Mouse (Mus musculus) stomach, embryonic 16.5 days (tissue): ENCODE results near the gene Synj1. TPM values are rescaled to one million over a fixed set of nuclear protein-coding genes. Genes with fewer than 3 reads are reported as not detected.

Source experiments
- ATAC-seq: fragments of 200-750 bp; cut with Nextera tagmentation; 2 replicates; pipeline ENCODE4 v1.8.0; 2017; ENCODE audit warnings: moderate number of reproducible peaks, moderate TSS enrichment; ENCODE audit not compliant: insufficient read depth, low FRiP score
- H3K27ac ChIP-seq: fragments of 300-500 bp; sonication (generic); 2 replicates; pipeline ENCODE4 v1.5.1; 2014; ENCODE audit warnings: low read length
- H3K27me3 ChIP-seq: fragments of 300-500 bp; sonication (generic); 2 replicates; pipeline ENCODE4 v1.6.1; 2014; ENCODE audit warnings: low read length, control low read depth, mixed read lengths; ENCODE audit not compliant: control insufficient read depth, insufficient read depth
- H3K36me3 ChIP-seq: fragments of 300-500 bp; sonication (generic); 2 replicates; pipeline ENCODE4 v1.6.1; 2014; ENCODE audit warnings: low read length; ENCODE audit not compliant: control insufficient read depth, insufficient read depth
- H3K4me1 ChIP-seq: fragments of 300-500 bp; sonication (generic); 2 replicates; pipeline ENCODE4 v1.6.1; 2014; ENCODE audit warnings: low read length, control low read depth, mixed read lengths; ENCODE audit not compliant: control insufficient read depth, insufficient read depth
- H3K4me2 ChIP-seq: fragments of 300-500 bp; sonication (generic); 2 replicates; pipeline ENCODE4 v1.6.1; 2014; ENCODE audit warnings: low read depth, low read length, mixed read lengths
- H3K4me3 ChIP-seq: fragments of 300-500 bp; sonication (generic); replicated peaks from 2 replicates; pipeline ENCODE4 v1.5.1; 2014; ENCODE audit warnings: mild to moderate bottlenecking, low read length
- H3K9ac ChIP-seq: fragments of 300-500 bp; sonication (generic); 2 replicates; pipeline ENCODE4 v1.6.1; 2014; ENCODE audit warnings: low read length
- H3K9me3 ChIP-seq: fragments of 300-500 bp; sonication (generic); replicated peaks from 2 replicates; pipeline ENCODE4 v1.6.1; 2016; ENCODE audit warnings: low read length, control low read depth; ENCODE audit not compliant: control insufficient read depth
- WGBS: fragments of 180-500 bp; shearing (Covaris S2); extraction: QIAGEN DNeasy Blood & Tissue Kit; methylation state at CpG from one replicate; pipeline ENCODE4 v1.1.7; 2014; 5-methylcytosine and 5-hydroxymethylcytosine counted together
- polyA plus RNA-seq: library from polyadenylated mRNA; unstranded; fragments of >200 nt; fragmentation: Nextera tagmentation; extraction: Ambion mirVana; gene quantifications from 2 replicates; pipeline ENCODE4 v1.2.1, GENCODE M21; 2015

The Synj1 gene
- 9.7 and 14.6 TPM in 2 replicates for polyA plus RNA-seq

DNA sequence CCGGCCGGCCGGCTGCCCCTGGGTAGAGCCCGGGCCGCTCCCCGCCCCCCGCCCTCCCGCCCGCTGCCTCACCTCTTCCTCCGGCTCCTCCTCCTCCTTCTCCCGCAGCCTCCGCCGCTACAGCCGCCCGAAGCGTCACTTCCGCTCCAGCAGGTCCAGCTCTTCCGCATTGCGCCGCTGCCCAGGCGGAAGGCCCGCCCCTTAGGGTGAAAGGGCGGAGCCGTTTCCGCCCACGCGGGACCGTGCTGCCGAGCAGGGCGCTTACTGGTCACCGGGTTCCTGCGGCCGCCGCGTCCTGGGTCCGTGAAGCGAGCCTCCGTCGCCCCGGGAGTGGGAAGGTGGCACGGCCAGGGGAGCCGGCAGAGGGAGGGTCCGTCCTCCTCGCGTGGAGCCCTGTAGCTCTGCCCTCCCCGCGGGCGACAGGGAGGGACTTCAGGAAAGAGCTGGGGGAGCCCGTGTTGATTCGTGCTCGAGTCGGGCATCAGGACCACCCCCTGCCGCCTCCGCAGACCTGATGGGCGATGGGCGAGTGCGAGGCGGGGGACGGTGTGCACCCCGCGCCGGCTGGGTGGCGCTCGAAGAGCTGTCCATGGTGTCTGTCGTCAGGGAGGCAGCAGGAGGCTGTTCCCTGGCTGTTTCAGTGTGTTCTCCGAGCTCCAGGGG is at the start of gene Synj1:
Gene Synj1 (minus strand): TSS at position 288 of the 663 bp plus-strand sequence.
- H3K9me3 ChIP-seq = no peaks in the 10 kb centered on the region
- H3K36me3 ChIP-seq = peaks cover 6% of the 10 kb centered on the region; the same call in 1 of the 2 replicates
- peak within 1 kb of the TSS; percentile 98 for H3K4me3 ChIP-seq
- peak within 1 kb of the TSS; percentile 89 for H3K27ac ChIP-seq
- WGBS = under 1% methylated on average over 62 of the region's 66 CpGs
- H3K4me2 ChIP-seq = peak within 1 kb of the TSS; percentile 78
- peak within 1 kb of the TSS; percentile 91 for H3K9ac ChIP-seq
- H3K27me3 ChIP-seq = no peaks in the 10 kb centered on the region
- ATAC-seq = peak; percentile 96
- peaks cover 6% of the 10 kb centered on the region; the same call in 1 of the 2 replicates for H3K4me1 ChIP-seq

DNA sequence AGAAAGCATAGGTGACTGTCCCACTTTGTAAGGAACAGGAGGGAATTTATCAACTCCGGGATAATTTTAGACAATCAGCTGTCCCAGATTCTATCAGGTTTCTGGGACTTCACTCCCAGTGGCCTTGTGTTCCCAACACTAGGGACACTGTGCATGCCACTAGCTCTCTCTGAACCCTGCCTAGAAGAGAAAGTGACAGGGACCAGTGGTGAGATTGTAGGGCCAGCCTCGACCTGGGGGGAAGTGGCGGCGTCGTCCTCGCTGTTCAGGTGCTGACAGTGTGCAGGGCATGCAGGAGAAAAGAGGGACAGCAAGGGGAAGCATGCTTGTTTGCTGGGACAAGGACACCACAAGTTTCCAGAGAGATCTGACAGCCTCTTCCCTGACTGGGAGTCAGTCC is 46.6 kb upstream of the Synj1 start:
- Histone ChIP-seq H3K27ac (no peak overlapping the region), H3K9ac (no peak overlapping the region), H3K4me2 (no peak overlapping the region), H3K4me3 (no peak overlapping the region), H3K9me3 (no peaks in the 10 kb centered on the region), H3K36me3 (no peaks in the 10 kb centered on the region), H3K27me3 (no peaks in the 10 kb centered on the region), H3K4me1 (peaks cover 2% of the 10 kb centered on the region; the same call in 1 of the 2 replicates)
- 64% methylated on average over 6 of the region's 6 CpGs for WGBS
- no peak for ATAC-seq

- H3K4me3 ChIP-seq = no peak overlapping the region
- H3K9ac ChIP-seq = no peak overlapping the region
- H3K4me1 ChIP-seq = peaks cover 2% of the 10 kb centered on the region; the same call in 1 of the 2 replicates
- no peak overlapping the region for H3K4me2 ChIP-seq
- no peaks in the 10 kb centered on the region for H3K36me3 ChIP-seq
- ATAC-seq = no peak
- WGBS = 74% methylated on average over 4 of the region's 4 CpGs
- H3K27ac ChIP-seq = no peak overlapping the region
- no peaks in the 10 kb centered on the region for H3K27me3 ChIP-seq
- no peaks in the 10 kb centered on the region for H3K9me3 ChIP-seq
Measured at GRCm38 (mm10) chr16:91057261-91057660, 46.2 kb upstream of the Synj1 start.

GRCm38 (mm10) chr16:91056043-91056821 is 45.1 kb upstream of the Synj1 start:
- peak; percentile 90; the same call in 1 of the 2 replicates for ATAC-seq
- no peaks in the 10 kb centered on the region for H3K27me3 ChIP-seq
- H3K4me1 ChIP-seq = peaks cover 2% of the 10 kb centered on the region; the same call in 1 of the 2 replicates
- WGBS = 43% methylated on average over 16 of the region's 16 CpGs
- no peaks in the 10 kb centered on the region for H3K36me3 ChIP-seq
- 0 out of 2 replicates have a peak overlapping the region, but pooled peaks have one; percentile 1 for H3K9ac ChIP-seq
- H3K9me3 ChIP-seq = no peaks in the 10 kb centered on the region
- H3K4me2 ChIP-seq = 0 out of 2 replicates have a peak overlapping the region, but pooled peaks have one; percentile 4
- H3K4me3 ChIP-seq = no peak overlapping the region
- H3K27ac ChIP-seq = no peak overlapping the region; the same call in 1 of the 2 replicates

- no peak overlapping the region for H3K9ac ChIP-seq
- H3K9me3 ChIP-seq = no peaks in the 10 kb centered on the region
- H3K27ac ChIP-seq = no peak overlapping the region
- no peak overlapping the region for H3K4me3 ChIP-seq
- H3K4me1 ChIP-seq = peaks cover 2% of the 10 kb centered on the region; the same call in 1 of the 2 replicates
- H3K27me3 ChIP-seq = no peaks in the 10 kb centered on the region
- no peak overlapping the region for H3K4me2 ChIP-seq
- no peaks in the 10 kb centered on the region for H3K36me3 ChIP-seq
- WGBS = 74% methylated on average over 5 of the region's 5 CpGs
- no peak for ATAC-seq
Measured at GRCm38 (mm10) chr16:91055150-91055549, 44.0 kb upstream of the Synj1 start.

DNA sequence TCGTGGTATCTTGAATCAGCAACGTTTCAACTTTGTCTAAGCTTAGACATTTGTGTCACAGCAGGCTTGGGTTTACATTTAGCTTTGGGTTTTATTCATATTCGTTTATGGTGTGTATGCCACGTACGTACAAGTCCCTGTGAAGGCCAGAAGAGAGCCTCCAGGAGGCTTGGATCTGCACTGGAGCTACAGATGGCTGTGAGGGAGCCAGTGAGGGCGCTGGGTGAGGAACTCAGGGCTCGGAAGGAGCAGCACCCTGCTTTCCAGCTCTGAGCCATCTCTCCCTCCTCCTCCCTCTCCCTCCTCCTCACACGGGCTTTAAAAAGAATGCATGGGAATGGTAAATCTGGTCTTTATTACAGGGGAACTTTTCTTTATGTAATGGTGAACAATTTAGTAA is 42.5 kb upstream of the Synj1 start:
- no peak overlapping the region for H3K4me2 ChIP-seq
- no peaks in the 10 kb centered on the region for H3K27me3 ChIP-seq
- H3K27ac ChIP-seq = no peak overlapping the region
- H3K4me1 ChIP-seq = peaks cover 2% of the 10 kb centered on the region; the same call in 1 of the 2 replicates
- no peak overlapping the region for H3K9ac ChIP-seq
- ATAC-seq = no peak
- H3K9me3 ChIP-seq = no peaks in the 10 kb centered on the region
- H3K36me3 ChIP-seq = no peaks in the 10 kb centered on the region
- H3K4me3 ChIP-seq = no peak overlapping the region
- 53% methylated on average over 8 of the region's 8 CpGs for WGBS

DNA sequence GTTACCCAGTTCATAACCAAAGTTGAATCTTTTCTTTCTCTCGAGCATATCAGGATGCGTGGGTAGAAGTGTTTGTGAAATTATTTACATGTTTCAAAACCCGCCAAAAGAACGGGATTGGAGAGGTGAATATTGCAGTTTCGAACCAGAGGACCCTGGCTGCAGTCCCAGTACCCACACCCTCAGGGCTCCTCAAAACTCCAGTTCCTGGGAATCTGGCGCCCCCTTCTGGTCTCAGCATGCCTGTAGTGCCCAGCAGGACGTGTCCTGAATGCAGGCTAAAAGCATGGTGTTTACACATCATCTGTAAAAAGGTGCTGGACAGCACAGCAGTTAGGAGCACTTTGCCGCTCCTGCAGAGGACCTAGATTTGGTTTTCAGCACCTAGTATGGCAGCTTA is 34.4 kb upstream of the Synj1 start:
- no peaks in the 10 kb centered on the region for H3K27me3 ChIP-seq
- no peak for ATAC-seq
- no peak overlapping the region for H3K27ac ChIP-seq
- H3K9ac ChIP-seq = no peak overlapping the region
- no peak overlapping the region for H3K4me3 ChIP-seq
- H3K36me3 ChIP-seq = no peaks in the 10 kb centered on the region
- peak overlapping the region; percentile 82; the same call in 1 of the 2 replicates for H3K4me2 ChIP-seq
- peaks cover 8% of the 10 kb centered on the region for H3K4me1 ChIP-seq
- no peaks in the 10 kb centered on the region for H3K9me3 ChIP-seq
- 53% methylated on average over 8 of the region's 8 CpGs for WGBS

DNA sequence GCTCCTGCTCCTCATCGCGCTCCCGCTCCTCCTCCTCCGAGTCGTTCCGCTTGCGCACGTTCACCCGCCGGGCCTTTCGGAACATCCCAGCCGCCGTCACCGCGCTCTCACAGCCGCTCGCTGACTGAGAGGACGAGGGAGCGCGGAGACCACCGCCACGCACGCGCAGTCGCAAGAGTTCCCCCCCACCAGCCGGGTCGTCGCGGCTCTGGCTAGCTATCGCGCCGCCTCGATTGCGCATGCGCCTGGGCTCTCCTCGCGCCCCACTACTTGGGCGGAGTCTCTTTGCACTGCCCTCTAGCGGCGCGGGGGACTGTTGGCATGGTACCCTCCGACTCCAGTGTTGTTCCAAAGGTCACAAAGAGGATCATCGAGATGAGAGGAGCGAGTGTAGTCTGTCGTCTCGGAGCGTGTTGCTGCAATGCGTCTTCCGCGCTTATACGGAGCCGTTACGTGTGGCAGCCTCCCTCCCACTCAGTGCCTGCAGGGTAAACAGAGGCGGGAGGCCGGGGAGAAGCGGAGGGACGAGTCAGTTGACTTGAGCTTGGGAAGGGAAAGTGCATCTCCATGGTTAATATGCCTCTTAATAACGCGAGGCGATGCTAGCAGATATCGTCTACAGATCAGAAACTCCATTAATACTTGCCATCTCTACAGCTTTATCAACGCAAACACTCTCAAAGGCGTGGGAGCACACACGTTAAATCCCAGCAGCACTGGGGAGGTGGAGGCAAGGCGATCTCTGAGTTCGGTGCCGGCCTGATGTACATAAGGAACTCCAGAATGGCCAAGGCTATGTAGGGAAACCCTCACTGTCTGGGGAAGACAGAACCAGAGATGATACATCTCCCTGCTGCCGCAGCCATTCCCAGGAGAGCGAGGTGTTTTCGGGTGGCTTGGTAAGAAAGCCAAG is 33.4 kb upstream of the Synj1 start, which contains the start of gene Paxbp1:
Gene Paxbp1 (minus strand): TSS at position 274 of the 913 bp plus-strand sequence.
- peak; percentile 98 for ATAC-seq
- Histone ChIP-seq H3K9ac (peak within 1 kb of the TSS; percentile 94), H3K27ac (peak within 1 kb of the TSS; percentile 96), H3K4me3 (peak within 1 kb of the TSS; percentile 89), H3K4me2 (peak within 1 kb of the TSS; percentile 83), H3K4me1 (peaks cover 8% of the 10 kb centered on the region), H3K27me3 (no peaks in the 10 kb centered on the region), H3K9me3 (no peaks in the 10 kb centered on the region), H3K36me3 (no peaks in the 10 kb centered on the region)
- WGBS = 1% methylated on average over 67 of the region's 70 CpGs
